Mouse (Mus musculus) left cerebral cortex, adult 9 months (tissue): ENCODE results near the gene Phc3.
A peak's percentile ranks its signal among the peaks of the same experiment; 100 is the strongest.
"Not testable (repeated sequence)": the region's sequence is repeated elsewhere in the genome, so short reads cannot be mapped to it uniquely, and the experiment has no call there.

Experiments
- DNase-seq, 2 experiments: peaks; one replicate each; pipeline ENCODE4 v3.0.0; 2022; ENCODE audit warnings: low spot score in 2 of 2

Gene Phc3

DNA sequence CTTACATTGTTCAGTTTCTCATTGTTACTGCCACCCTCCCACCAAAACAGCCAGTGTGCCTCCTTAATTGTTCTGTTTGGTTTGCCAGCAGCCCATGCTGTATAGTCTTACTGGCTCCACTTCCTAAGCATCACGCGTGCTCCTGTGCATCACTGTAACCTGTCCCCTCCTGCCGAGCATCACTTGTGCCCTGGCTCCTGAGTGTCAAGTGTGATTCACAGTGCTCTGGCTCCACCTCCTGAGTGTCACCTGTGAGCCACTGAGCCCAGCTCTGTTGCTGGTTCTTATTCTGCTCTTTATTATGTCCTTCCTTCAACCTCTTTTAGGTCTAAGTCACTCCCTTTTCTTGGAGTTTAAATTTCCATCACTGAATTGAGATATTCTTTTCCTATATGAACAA, 81.8 kb downstream of the Phc3 start:
- DNase-seq: no peak

DNA sequence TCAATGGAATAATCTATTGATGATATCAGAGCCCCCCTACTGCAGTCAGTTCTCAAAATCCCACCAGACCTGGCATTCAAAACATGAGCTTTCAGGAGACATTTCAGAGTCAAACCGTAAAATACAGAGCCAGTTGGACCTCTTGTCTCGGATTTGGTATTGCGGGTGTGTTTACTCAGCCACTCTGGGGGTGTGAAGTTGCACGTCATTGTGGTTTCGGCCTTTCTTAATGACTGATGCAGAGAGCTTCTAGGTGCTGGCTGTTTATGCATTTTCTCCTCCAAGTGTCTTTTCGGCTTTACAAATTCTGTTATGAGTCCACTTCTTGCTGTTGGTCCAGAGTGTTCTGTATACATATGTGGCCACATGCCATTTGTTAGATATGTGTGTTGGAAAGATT, 92.5 kb downstream of the Phc3 start:
- no peak for DNase-seq

GRCm38 (mm10) chr3:30869995-30870394, 99.2 kb downstream of the Phc3 start:
- no peak for DNase-seq

DNA sequence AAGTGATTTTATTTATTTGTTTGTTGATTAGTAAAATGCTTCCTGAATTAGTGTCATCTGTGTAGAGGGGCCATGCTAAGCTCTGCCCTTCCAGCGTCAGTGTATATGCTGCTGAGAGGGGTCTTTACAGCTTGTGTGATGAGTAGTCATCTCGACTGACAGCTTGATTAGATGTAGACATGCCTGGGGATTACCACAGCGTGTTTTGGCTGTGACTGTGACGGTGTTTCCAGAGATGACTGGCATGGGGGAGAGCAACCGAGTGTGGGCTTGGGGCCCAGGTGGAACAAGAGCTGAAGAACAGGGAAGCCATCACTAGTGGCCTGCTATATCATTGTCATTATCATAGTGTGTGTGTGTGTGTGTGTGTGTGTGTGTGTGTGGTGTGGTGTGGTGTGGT, 100.6 kb downstream of the Phc3 start:
- DNase-seq: no peak

DNA sequence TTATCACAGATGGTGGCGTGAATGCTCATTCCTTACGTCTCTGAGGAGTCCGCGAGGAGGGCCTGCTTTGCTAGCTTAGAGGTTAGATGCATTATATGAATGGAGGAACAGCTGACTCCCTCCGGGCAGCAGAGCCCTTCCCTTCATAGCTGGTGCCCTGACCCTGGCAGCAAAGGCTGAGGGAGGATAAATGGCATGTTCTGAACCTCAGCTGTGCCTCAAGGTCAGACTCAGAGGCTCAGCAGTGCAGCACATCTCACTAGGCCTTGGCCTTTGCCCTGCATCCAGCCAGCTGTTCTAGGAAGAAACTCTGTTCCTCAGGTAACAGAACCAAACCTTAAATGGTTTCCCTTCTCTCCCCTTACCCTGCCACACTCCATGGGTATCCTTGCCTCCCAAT, 101.0 kb downstream of the Phc3 start:
- no peak for DNase-seq

DNA sequence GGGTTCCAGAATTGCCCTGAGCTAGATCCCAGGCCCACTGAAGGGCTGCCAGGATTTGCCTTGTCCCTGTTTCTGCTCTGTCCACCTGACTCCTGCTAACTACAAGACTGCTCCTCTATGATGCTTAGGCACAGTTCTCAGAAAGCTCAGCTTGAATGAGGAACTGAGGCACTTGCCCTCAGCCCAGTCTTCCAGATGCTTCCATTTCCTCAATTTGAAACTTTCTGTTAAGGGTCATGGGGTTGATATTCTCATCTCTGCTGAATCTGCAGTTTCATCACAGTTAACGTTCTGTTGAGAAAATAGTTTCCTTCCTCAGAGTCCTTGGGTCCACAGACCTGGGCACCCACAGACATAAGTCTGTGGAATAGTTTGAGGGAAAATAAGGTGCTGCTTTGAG, 104.6 kb downstream of the Phc3 start:
- DNase-seq: peak; percentile 8 to 10

DNA sequence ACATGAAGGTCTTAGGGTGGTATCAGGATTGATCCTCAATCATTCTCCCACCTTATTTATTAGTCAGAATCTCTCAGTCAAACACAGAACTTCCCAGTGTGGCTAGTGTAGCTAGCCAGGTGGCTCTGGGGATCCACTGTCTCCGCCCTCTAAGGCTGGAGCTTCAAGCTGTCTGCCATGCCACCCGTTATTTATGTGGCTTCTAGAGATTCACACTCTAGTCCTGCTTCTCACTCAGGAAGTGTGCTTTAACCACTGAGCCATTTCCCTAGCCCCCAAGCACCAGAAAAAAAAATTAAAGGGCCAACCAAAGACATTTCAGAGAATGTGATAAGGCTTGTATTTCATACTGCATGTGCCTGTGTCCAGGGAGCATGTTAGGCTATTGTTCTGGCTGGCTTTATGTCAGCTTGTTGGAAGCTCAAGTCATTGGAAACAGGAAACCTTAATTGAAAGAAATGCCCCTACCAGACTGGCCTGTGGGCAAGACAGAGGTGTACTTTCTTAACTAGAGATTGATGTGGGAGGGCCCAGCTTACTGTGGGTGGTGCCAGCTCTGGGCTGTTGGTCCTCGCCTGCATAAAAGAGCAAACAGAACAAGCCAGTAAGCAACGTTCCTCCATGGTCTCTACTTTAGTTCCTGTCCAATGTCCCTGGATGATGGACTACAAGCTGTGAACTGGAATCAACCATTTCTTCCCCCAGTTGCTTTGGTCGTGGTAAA, 105.3 kb downstream of the Phc3 start:
- DNase-seq: no peak

DNA sequence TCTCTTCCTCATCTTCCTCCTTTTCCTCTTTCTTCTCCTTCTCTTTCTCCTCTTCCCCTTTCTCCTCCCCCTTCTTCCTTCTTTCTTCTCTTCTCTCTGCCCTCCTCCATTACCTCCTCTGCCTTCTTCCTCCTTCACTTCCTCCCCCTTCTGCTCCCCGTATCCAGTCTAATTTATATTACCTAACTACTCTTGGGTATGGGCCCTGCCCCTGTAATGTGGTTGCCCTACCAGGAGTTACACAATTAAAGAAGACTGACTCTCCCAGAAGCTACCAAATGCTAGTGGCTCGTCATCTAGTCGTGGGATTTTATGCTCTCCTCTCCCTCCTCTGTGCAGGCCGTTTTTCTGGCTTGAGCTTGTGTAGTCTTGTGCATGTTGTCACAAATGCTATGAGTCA, 108.5 kb downstream of the Phc3 start:
- no peak for DNase-seq

DNA sequence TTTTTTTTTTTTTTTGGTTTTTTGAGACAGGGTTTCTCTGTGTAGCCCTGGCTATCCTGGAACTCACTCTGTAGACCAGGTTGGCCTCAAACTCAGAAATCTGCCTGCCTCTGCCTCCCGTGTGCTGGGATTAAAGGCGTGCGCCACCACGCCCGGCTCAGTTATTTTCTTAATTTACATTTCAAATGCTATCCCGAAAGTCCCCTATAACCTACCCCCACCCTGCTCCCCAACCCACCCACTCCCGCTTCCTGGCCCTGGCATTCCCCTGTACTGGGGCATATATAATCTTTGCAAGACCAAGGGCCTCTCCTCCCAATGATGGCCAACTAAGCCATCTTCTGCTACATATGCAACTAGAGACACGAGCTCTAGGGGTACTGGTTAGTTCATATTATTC, 109.6 kb downstream of the Phc3 start:
- DNase-seq: not testable (repeated sequence)

GRCm38 (mm10) chr3:30855604-30856458, 113.4 kb downstream of the Phc3 start, which contains the start of gene Gpr160:
Gpr160 (plus strand) TSS chr3:30855950.
- peak; percentile 16 to 56 for DNase-seq

DNA sequence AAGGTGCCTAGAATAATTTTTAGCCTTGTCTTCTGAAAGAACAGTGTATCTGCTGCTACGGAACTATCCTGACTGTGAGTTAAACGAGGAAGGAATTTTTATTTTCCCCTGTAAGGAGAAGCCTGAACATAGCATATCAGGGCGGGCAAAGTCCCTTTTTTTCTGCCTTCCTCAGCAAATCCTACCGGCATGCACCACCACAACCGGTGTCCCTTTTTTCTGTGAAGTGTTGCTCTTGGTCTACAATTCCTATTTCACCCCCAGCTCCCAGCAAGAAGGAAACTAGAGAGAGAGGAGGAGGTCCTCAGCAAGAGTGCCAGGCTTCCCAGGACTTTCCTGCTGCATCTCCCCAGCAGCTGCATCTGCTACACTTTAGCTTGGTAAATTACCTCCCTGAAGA, 115.6 kb downstream of the Phc3 start:
- DNase-seq: no peak

- no peak for DNase-seq
These were observed 117.8 kb downstream of the Phc3 start for GRCm38 (mm10) chr3:30851422-30851821.
